Mouse (Mus musculus) heart, postnatal 0 days (tissue): ENCODE measurements around the gene Chchd3. TPM values are rescaled to one million over a fixed set of nuclear protein-coding genes. Genes with fewer than 3 reads are reported as not detected.

Experiments used
- ATAC-seq: fragments of 200-750 bp; cut with Nextera tagmentation; 2 replicates; pipeline ENCODE4 v1.8.0; 2017; ENCODE audit warnings: low read depth, moderate number of reproducible peaks, moderate library complexity; ENCODE audit not compliant: insufficient read depth
- DNase-seq: peaks from one replicate; pipeline ENCODE4 v3.0.0-alpha.2; 2016; ENCODE audit warnings: low spot score
- H3K27ac ChIP-seq: fragments of 300-500 bp; sonication (generic); 2 replicates; pipeline ENCODE4 v1.5.1; 2014; ENCODE audit warnings: low read depth, mild to moderate bottlenecking
- H3K27me3 ChIP-seq: fragments of 300-500 bp; sonication (generic); 2 replicates; pipeline ENCODE4 v1.6.1; 2014; ENCODE audit warnings: low read length, mixed read lengths; ENCODE audit not compliant: control insufficient read depth, insufficient read depth
- H3K36me3 ChIP-seq: fragments of 300-500 bp; sonication (generic); replicated peaks from 2 replicates; pipeline ENCODE4 v1.6.1; 2014; ENCODE audit warnings: low read length, mixed read lengths; ENCODE audit not compliant: control insufficient read depth, insufficient read depth
- H3K4me1 ChIP-seq: fragments of 300-500 bp; sonication (generic); 2 replicates; pipeline ENCODE4 v1.6.1; 2014; ENCODE audit warnings: antibody characterized with exemption; ENCODE audit not compliant: control insufficient read depth, insufficient read depth
- H3K4me2 ChIP-seq: fragments of 300-500 bp; sonication (generic); 2 replicates; pipeline ENCODE4 v1.6.1; 2014; ENCODE audit warnings: low read depth, mild to moderate bottlenecking, low read length, moderate library complexity
- H3K4me3 ChIP-seq: fragments of 300-500 bp; sonication (generic); 2 replicates; pipeline ENCODE4 v1.5.1; 2014; ENCODE audit warnings: low read depth, low read length
- H3K9ac ChIP-seq: fragments of 300-500 bp; sonication (generic); replicated peaks from 2 replicates; pipeline ENCODE4 v1.6.1; 2014; ENCODE audit warnings: low read depth, low read length, mixed read lengths
- H3K9me3 ChIP-seq: fragments of 300-500 bp; sonication (generic); replicated peaks from 2 replicates; pipeline ENCODE4 v1.6.1; 2016; ENCODE audit warnings: low read length; ENCODE audit not compliant: control insufficient read depth
- CTCF ChIP-seq: IDR thresholded peaks from 2 replicates; pipeline ENCODE4 v1.5.1; 2016; ENCODE audit warnings: antibody characterized with exemption, control low read depth, low read depth
- EP300 ChIP-seq: IDR thresholded peaks from 2 replicates; pipeline ENCODE4 v1.6.1; 2016; ENCODE audit warnings: antibody characterized with exemption, low read depth
- WGBS: fragments of 180-500 bp; shearing (Covaris S2); extraction: QIAGEN DNeasy Blood & Tissue Kit; methylation state at CpG from one replicate; pipeline ENCODE4 v1.1.7; 2014; 5-methylcytosine and 5-hydroxymethylcytosine counted together
- polyA plus RNA-seq: library from polyadenylated mRNA; unstranded; fragments of >200 nt; fragmentation: Nextera tagmentation; extraction: Ambion mirVana; gene quantifications from 2 replicates; pipeline ENCODE4 v1.2.1, GENCODE M21; 2015
- total RNA-seq: library from RNA; depleted of rRNA; stranded (reverse); fragments of >200 nt; gene quantifications from 2 replicates; pipeline ENCODE4 v1.2.3, GENCODE M21; 2014; ENCODE audit warnings: low replicate concordance

Chchd3 gene
- total and polyA plus RNA-seq, 2 experiments from 2014 or later: 314 to 332 TPM

GRCm38 (mm10) chr6:32961477-32961876 lies 98.6 kb downstream of the Chchd3 start:
- Histone ChIP-seq H3K4me1 (peaks cover 6% of the 10 kb centered on the region; the same call in 1 of the 2 replicates), H3K27ac (no peak overlapping the region), H3K4me2 (no peak overlapping the region), H3K9ac (no peak overlapping the region), H3K9me3 (no peaks in the 10 kb centered on the region), H3K4me3 (no peak overlapping the region), H3K36me3 (peaks cover 8% of the 10 kb centered on the region; the same call in 1 of the 2 replicates), H3K27me3 (no peaks in the 10 kb centered on the region)
- WGBS: 90% methylated on average over 3 of the region's 3 CpGs
- DNase-seq: no peak
- no peak for ATAC-seq
- TF ChIP-seq CTCF: no peak
- TF ChIP-seq EP300: no peak

DNA sequence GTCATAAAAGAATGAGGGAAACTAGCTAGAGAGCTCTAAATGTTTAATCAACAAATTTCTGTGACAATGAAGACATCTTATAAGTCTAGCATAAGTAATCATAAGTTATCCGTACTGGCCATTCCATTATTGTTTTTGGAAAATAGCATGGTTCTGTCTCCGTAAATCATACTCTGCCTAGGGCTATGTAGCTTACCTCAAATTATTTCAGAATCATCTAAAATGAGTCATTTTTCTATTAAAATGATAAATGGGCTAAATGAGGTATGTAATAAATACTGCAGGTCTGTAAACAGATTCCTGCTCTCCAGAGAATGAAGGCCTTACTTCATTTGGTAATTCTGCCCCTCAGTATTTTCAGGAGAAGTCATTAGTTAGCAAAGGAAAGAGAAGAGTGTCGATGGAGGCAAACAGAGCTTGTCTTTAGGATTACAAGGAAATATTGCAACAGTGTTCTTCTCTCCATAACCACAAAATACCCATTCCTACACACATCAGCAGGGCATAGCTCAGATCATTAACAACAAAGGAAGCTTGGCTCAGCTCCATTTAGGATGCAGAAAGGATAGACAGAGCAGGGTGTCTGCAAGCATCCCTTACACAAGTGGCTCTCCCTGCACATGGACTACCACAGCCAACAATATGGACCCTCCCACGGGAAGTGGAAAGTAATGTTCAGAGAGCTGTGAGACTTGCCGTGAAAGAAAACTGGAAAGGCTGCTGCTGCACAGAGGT lies 100.1 kb downstream of the Chchd3 start:
- H3K4me2 ChIP-seq: no peak overlapping the region
- no peak for TF ChIP-seq EP300
- no peak for TF ChIP-seq CTCF
- H3K9me3 ChIP-seq: no peaks in the 10 kb centered on the region
- H3K36me3 ChIP-seq: no peaks in the 10 kb centered on the region
- H3K9ac ChIP-seq: no peak overlapping the region
- H3K27me3 ChIP-seq: no peaks in the 10 kb centered on the region
- ATAC-seq: no peak
- WGBS: 74% methylated on average over 5 of the region's 5 CpGs
- peaks cover 6% of the 10 kb centered on the region; the same call in 1 of the 2 replicates for H3K4me1 ChIP-seq
- H3K4me3 ChIP-seq: no peak overlapping the region
- H3K27ac ChIP-seq: no peak overlapping the region
- no peak for DNase-seq

- Histone ChIP-seq H3K4me1 (peaks cover 4% of the 10 kb centered on the region; the same call in 1 of the 2 replicates), H3K27me3 (no peaks in the 10 kb centered on the region), H3K9ac (no peak overlapping the region), H3K36me3 (no peaks in the 10 kb centered on the region), H3K4me2 (no peak overlapping the region), H3K4me3 (no peak overlapping the region), H3K9me3 (no peaks in the 10 kb centered on the region), H3K27ac (no peak overlapping the region)
- DNase-seq: no peak
- no peak for ATAC-seq
- 89% methylated on average over 3 of the region's 3 CpGs for WGBS
- no peak for TF ChIP-seq EP300
- no peak for TF ChIP-seq CTCF
Observed at GRCm38 (mm10) chr6:32955481-32955880, 104.6 kb downstream of the Chchd3 start.

GRCm38 (mm10) chr6:32950973-32951372 lies 109.1 kb downstream of the Chchd3 start:
- no peak for ATAC-seq
- no peaks in the 10 kb centered on the region for H3K9me3 ChIP-seq
- no peak overlapping the region for H3K27ac ChIP-seq
- H3K4me3 ChIP-seq: no peak overlapping the region
- no peaks in the 10 kb centered on the region for H3K36me3 ChIP-seq
- 51% methylated on average over 4 of the region's 4 CpGs for WGBS
- DNase-seq: no peak
- TF ChIP-seq EP300 (no peak), CTCF (no peak)
- H3K4me2 ChIP-seq: no peak overlapping the region
- no peaks in the 10 kb centered on the region for H3K4me1 ChIP-seq
- no peak overlapping the region for H3K9ac ChIP-seq
- H3K27me3 ChIP-seq: no peaks in the 10 kb centered on the region

DNA sequence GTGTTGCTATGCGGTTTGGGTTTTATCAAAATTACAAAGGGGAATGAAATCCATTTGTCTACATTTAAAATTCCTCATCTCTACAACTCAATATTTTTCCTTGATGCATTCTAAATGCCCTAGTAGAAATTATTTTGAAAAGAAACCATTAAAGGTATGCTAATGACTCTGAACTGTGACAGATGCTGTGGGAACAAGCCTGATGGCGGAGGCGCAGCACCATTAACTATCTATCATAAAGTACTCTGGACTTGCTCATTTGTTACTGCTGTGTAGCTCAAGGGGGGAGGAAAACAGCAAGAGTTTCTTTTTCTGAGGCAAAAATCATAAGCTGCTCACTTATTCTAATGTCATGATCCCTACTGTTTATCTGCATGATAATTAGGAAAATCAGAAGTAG lies 110.4 kb downstream of the Chchd3 start:
- no peak for DNase-seq
- no peaks in the 10 kb centered on the region for H3K27me3 ChIP-seq
- H3K4me2 ChIP-seq: no peak overlapping the region
- no peaks in the 10 kb centered on the region for H3K9me3 ChIP-seq
- ATAC-seq: no peak
- no peak for TF ChIP-seq EP300
- no peak for TF ChIP-seq CTCF
- H3K4me1 ChIP-seq: no peaks in the 10 kb centered on the region
- no peak overlapping the region for H3K27ac ChIP-seq
- WGBS: 97% methylated on average over 3 of the region's 3 CpGs
- H3K36me3 ChIP-seq: no peaks in the 10 kb centered on the region
- H3K9ac ChIP-seq: no peak overlapping the region
- no peak overlapping the region for H3K4me3 ChIP-seq

DNA sequence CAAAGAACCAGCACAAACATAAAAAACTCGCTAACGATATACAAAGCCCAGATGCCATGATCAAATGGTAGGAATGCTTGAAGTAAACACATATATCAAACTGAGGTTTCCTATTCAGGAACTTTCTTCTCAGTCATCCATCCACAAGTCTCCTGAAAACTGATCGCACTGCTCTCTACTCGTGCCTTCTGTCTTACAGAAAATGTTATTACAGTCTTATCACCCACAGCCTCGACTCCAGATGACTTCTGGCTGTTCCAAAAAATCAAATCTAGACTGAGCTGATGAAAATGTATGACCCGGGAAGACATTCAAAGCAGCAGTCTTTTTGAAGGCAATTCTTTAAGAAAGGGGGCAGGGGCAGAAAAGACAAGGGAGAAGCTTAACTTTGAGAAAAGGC lies 112.8 kb downstream of the Chchd3 start:
- Histone ChIP-seq H3K36me3 (no peaks in the 10 kb centered on the region), H3K27ac (no peak overlapping the region), H3K9ac (no peak overlapping the region), H3K4me1 (no peaks in the 10 kb centered on the region), H3K9me3 (no peaks in the 10 kb centered on the region), H3K27me3 (no peaks in the 10 kb centered on the region), H3K4me3 (no peak overlapping the region), H3K4me2 (no peak overlapping the region)
- WGBS: 46% methylated on average over 6 of the region's 6 CpGs
- ATAC-seq (no peak), DNase-seq (no peak)
- TF ChIP-seq EP300: no peak
- TF ChIP-seq CTCF: no peak
